Mouse (Mus musculus) WW6 (cell line): ENCODE measurements around the gene Gm10024.
"Not testable (repeated sequence)": the region's sequence is repeated elsewhere in the genome, so short reads cannot be mapped to it uniquely, and the experiment has no call there.

ENCODE experiments used
- DNase-seq: peaks from one replicate; pipeline ENCODE4 v3.0.0-alpha.2; 2013; ENCODE audit warnings: low read depth, low spot score

The Gm10024 gene

GRCm38 (mm10) chr10:77711157-77711556 lies at the start of gene Gm10024:
Gene Gm10024, plus strand, starts transcription at chr10:77711457.
- not testable (repeated sequence) for DNase-seq

GRCm38 (mm10) chr10:77663949-77664665 lies 47.1 kb upstream of the Gm10024 start:
- DNase-seq: no peak

GRCm38 (mm10) chr10:77666342-77666741 lies 44.9 kb upstream of the Gm10024 start:
- DNase-seq: no peak

GRCm38 (mm10) chr10:77667402-77667801 lies 43.9 kb upstream of the Gm10024 start:
- DNase-seq: no peak

- no peak for DNase-seq
Observed at GRCm38 (mm10) chr10:77670710-77671109, 40.5 kb upstream of the Gm10024 start.

GRCm38 (mm10) chr10:77671519-77671918 lies 39.7 kb upstream of the Gm10024 start:
- no peak for DNase-seq

- no peak for DNase-seq
Observed at GRCm38 (mm10) chr10:77673765-77674164, 37.5 kb upstream of the Gm10024 start.

- no peak for DNase-seq
Observed at GRCm38 (mm10) chr10:77677562-77677961, 33.7 kb upstream of the Gm10024 start.

- DNase-seq: no peak
Observed at GRCm38 (mm10) chr10:77682994-77683393, 28.3 kb upstream of the Gm10024 start.

GRCm38 (mm10) chr10:77684181-77684580 lies 27.1 kb upstream of the Gm10024 start:
- DNase-seq: no peak

GRCm38 (mm10) chr10:77685895-77686664 lies 25.2 kb upstream of the Gm10024 start, which contains the start of gene Tspear:
Gene Tspear, plus strand, starts transcription at chr10:77686569.
- no peak for DNase-seq

GRCm38 (mm10) chr10:77687021-77687420 lies 24.2 kb upstream of the Gm10024 start:
- DNase-seq: no peak

GRCm38 (mm10) chr10:77690356-77690807 lies 20.9 kb upstream of the Gm10024 start, which contains the start of gene Gm19402:
Gene Gm19402, minus strand, starts transcription at chr10:77690757.
- not testable (repeated sequence) for DNase-seq

- no peak for DNase-seq
Observed at GRCm38 (mm10) chr10:77697133-77697532, 14.1 kb upstream of the Gm10024 start, which contains the start of gene Gm9508. Gene Gm9508, minus strand, starts transcription at chr10:77697233.

- no peak for DNase-seq
Observed at GRCm38 (mm10) chr10:77706326-77706725, 4.9 kb upstream of the Gm10024 start, which contains the start of gene Gm10272. Gene Gm10272, plus strand, starts transcription at chr10:77706626.

GRCm38 (mm10) chr10:77709831-77710230 lies 1.4 kb upstream of the Gm10024 start:
- no peak for DNase-seq

GRCm38 (mm10) chr10:77713734-77714133 lies 2.5 kb downstream of the Gm10024 start:
- DNase-seq: no peak

- no peak for DNase-seq
Observed at GRCm38 (mm10) chr10:77715507-77715906, 4.2 kb downstream of the Gm10024 start, which contains the start of gene Gm10142. Gene Gm10142, plus strand, starts transcription at chr10:77715807.

GRCm38 (mm10) chr10:77720299-77720698 lies 9.0 kb downstream of the Gm10024 start, which contains the start of gene Krtap12-1:
Gene Krtap12-1, plus strand, starts transcription at chr10:77720599.
- not testable (repeated sequence) for DNase-seq

- peak; percentile 18 for DNase-seq
Observed at GRCm38 (mm10) chr10:77724855-77725254, 13.6 kb downstream of the Gm10024 start.

GRCm38 (mm10) chr10:77726186-77726585 lies 14.9 kb downstream of the Gm10024 start, which contains the start of gene Gm10100:
Gene Gm10100, plus strand, starts transcription at chr10:77726486.
- DNase-seq: no peak

GRCm38 (mm10) chr10:77728280-77728679 lies 17.0 kb downstream of the Gm10024 start:
- no peak for DNase-seq
